Mouse (Mus musculus): ENCODE results near the gene Myh9. TPM values are rescaled to one million over a fixed set of nuclear protein-coding genes. Genes with fewer than 3 reads are reported as not detected.

Gene Myh9
- total and polyA plus RNA-seq, 2 experiments from 2014 or later: 17.5 to 63.6 TPM

DNA sequence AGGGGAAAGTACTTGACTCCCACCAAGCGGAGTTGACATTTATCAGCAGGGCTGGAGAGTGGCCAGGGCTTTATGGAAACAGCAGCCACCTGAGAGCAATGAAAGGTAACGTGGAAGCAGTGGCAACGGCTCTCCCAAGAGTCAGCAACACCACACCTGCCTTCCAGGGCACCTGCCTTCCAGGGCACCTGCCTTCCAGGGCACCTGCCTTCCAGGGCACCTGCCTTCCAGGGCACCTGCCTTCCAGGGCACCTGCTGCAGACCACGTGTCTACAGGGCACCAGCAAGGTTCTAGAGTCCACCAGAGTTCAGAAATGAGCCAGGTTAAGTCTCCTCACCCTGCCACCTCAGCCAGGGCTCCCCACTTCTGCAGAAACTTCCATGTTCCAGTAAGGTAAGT is 48.9 kb downstream of the Myh9 start:
- peaks cover 11% of the 10 kb centered on the region for H3K4me1 ChIP-seq (ENCODE audit: control insufficient read depth, insufficient read depth)
- H3K4me3 ChIP-seq (ENCODE audit: low read depth, low read length): no peak overlapping the region
- peaks cover 84% of the 10 kb centered on the region for H3K36me3 ChIP-seq (replicated peaks; ENCODE audit: control insufficient read depth, insufficient read depth, low read length)
- H3K4me2 ChIP-seq (ENCODE audit: low read depth, low read length): no peak overlapping the region
- H3K9ac ChIP-seq (replicated peaks; ENCODE audit: low read depth, low read length): no peak overlapping the region
- no peaks in the 10 kb centered on the region for H3K9me3 ChIP-seq (replicated peaks; ENCODE audit: control insufficient read depth, low read length)
- 53% methylated on average over 4 of the region's 4 CpGs for WGBS
- ATAC-seq (ENCODE audit: insufficient read depth, low read depth): no peak
- H3K27ac ChIP-seq (ENCODE audit: low read depth): no peak overlapping the region
- H3K27me3 ChIP-seq (ENCODE audit: control insufficient read depth, insufficient read depth, low read length): no peaks in the 10 kb centered on the region
- TF ChIP-seq CTCF (IDR thresholded peaks at IDR 0.05; ENCODE audit: low read depth) (no peak), EP300 (IDR thresholded peaks at IDR 0.05; ENCODE audit: low read depth) (no peak)
- no peak for DNase-seq (ENCODE audit: low spot score)

GRCm38 (mm10) chr15:77792056-77792455 is 49.9 kb downstream of the Myh9 start:
- DNase-seq (ENCODE audit: low spot score) (no peak), ATAC-seq (ENCODE audit: insufficient read depth, low read depth) (no peak)
- peaks cover 92% of the 10 kb centered on the region for H3K36me3 ChIP-seq (replicated peaks; ENCODE audit: control insufficient read depth, insufficient read depth, low read length)
- H3K4me3 ChIP-seq (ENCODE audit: low read depth, low read length): no peak overlapping the region
- H3K9ac ChIP-seq (replicated peaks; ENCODE audit: low read depth, low read length): no peak overlapping the region
- no peak for TF ChIP-seq EP300 (IDR thresholded peaks at IDR 0.05; ENCODE audit: low read depth)
- no peak for TF ChIP-seq CTCF (IDR thresholded peaks at IDR 0.05; ENCODE audit: low read depth)
- WGBS: 79% methylated on average over 9 of the region's 9 CpGs
- H3K4me1 ChIP-seq (ENCODE audit: control insufficient read depth, insufficient read depth): peaks cover under 1% of the 10 kb centered on the region; the same call in 1 of the 2 replicates
- no peaks in the 10 kb centered on the region for H3K9me3 ChIP-seq (replicated peaks; ENCODE audit: control insufficient read depth, low read length)
- no peak overlapping the region for H3K27ac ChIP-seq (ENCODE audit: low read depth)
- H3K4me2 ChIP-seq (ENCODE audit: low read depth, low read length): no peak overlapping the region
- H3K27me3 ChIP-seq (ENCODE audit: control insufficient read depth, insufficient read depth, low read length): no peaks in the 10 kb centered on the region

DNA sequence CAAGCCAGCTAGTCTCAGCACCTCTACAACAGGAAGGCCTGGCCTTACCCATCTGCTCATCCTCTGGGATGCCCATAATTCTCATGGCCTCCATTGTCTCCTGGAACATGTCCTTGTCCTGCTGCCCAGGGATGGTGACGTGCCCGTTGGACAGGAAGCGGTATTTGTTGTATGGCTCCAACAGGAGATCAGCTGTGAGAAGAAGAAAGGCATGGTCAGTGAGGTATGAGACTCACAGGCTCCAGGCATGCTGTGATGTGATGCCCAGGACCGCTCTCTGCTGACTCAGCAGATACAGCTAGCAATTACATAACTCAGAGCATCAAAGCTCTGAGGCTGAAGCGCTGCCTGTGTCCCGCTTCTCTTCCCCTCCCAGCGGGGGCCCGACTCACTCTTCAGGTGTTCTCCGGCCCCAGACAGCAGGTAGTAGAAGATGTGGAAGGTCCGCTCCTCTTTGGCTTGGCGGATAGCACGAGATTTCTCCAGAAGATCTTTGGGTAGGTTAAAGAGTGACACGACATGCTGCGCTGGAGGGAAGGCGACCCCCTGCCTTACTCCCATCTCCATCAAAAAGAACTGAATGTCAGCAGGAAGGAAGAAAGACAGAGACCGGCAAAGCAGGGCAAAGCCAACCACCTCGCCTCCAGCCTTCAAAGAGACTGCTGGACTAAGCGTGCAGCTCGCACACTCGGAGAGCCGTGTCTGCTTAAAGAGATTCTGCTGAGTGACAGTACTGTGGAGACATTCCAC is 51.1 kb downstream of the Myh9 start:
- WGBS: 83% methylated on average over 21 of the region's 21 CpGs
- H3K4me3 ChIP-seq (ENCODE audit: low read depth, low read length): no peak overlapping the region
- no peak for ATAC-seq (ENCODE audit: insufficient read depth, low read depth)
- H3K4me2 ChIP-seq (ENCODE audit: low read depth, low read length): no peak overlapping the region
- H3K36me3 ChIP-seq (replicated peaks; ENCODE audit: control insufficient read depth, insufficient read depth, low read length): peaks cover 96% of the 10 kb centered on the region
- H3K27ac ChIP-seq (ENCODE audit: low read depth): no peak overlapping the region
- no peaks in the 10 kb centered on the region for H3K27me3 ChIP-seq (ENCODE audit: control insufficient read depth, insufficient read depth, low read length)
- TF ChIP-seq CTCF (IDR thresholded peaks at IDR 0.05; ENCODE audit: low read depth) (no peak), EP300 (IDR thresholded peaks at IDR 0.05; ENCODE audit: low read depth) (no peak)
- no peak for DNase-seq (ENCODE audit: low spot score)
- H3K9ac ChIP-seq (replicated peaks; ENCODE audit: low read depth, low read length): no peak overlapping the region
- no peaks in the 10 kb centered on the region for H3K4me1 ChIP-seq (ENCODE audit: control insufficient read depth, insufficient read depth)
- H3K9me3 ChIP-seq (replicated peaks; ENCODE audit: control insufficient read depth, low read length): no peaks in the 10 kb centered on the region

GRCm38 (mm10) chr15:77789186-77789585 is 52.8 kb downstream of the Myh9 start:
- WGBS: 70% methylated on average over 3 of the region's 3 CpGs
- Histone ChIP-seq H3K27ac (ENCODE audit: low read depth) (no peak overlapping the region), H3K27me3 (ENCODE audit: control insufficient read depth, insufficient read depth, low read length) (no peaks in the 10 kb centered on the region), H3K36me3 (replicated peaks; ENCODE audit: control insufficient read depth, insufficient read depth, low read length) (peaks cover 98% of the 10 kb centered on the region), H3K4me1 (ENCODE audit: control insufficient read depth, insufficient read depth) (no peaks in the 10 kb centered on the region), H3K4me2 (ENCODE audit: low read depth, low read length) (no peak overlapping the region), H3K9me3 (replicated peaks; ENCODE audit: control insufficient read depth, low read length) (no peaks in the 10 kb centered on the region), H3K9ac (replicated peaks; ENCODE audit: low read depth, low read length) (no peak overlapping the region), H3K4me3 (ENCODE audit: low read depth, low read length) (no peak overlapping the region)
- TF ChIP-seq EP300 (IDR thresholded peaks at IDR 0.05; ENCODE audit: low read depth): no peak
- TF ChIP-seq CTCF (IDR thresholded peaks at IDR 0.05; ENCODE audit: low read depth): no peak
- DNase-seq (ENCODE audit: low spot score) (no peak), ATAC-seq (ENCODE audit: insufficient read depth, low read depth) (no peak)

GRCm38 (mm10) chr15:77788356-77788755 is 53.6 kb downstream of the Myh9 start:
- Histone ChIP-seq H3K9me3 (replicated peaks; ENCODE audit: control insufficient read depth, low read length) (no peaks in the 10 kb centered on the region), H3K27ac (ENCODE audit: low read depth) (no peak overlapping the region), H3K4me2 (ENCODE audit: low read depth, low read length) (no peak overlapping the region), H3K36me3 (replicated peaks; ENCODE audit: control insufficient read depth, insufficient read depth, low read length) (peaks cover 98% of the 10 kb centered on the region), H3K4me3 (ENCODE audit: low read depth, low read length) (no peak overlapping the region), H3K4me1 (ENCODE audit: control insufficient read depth, insufficient read depth) (no peaks in the 10 kb centered on the region), H3K27me3 (ENCODE audit: control insufficient read depth, insufficient read depth, low read length) (no peaks in the 10 kb centered on the region), H3K9ac (replicated peaks; ENCODE audit: low read depth, low read length) (no peak overlapping the region)
- WGBS: 71% methylated on average over 6 of the region's 6 CpGs
- TF ChIP-seq EP300 (IDR thresholded peaks at IDR 0.05; ENCODE audit: low read depth) (no peak), CTCF (IDR thresholded peaks at IDR 0.05; ENCODE audit: low read depth) (no peak)
- no peak for ATAC-seq (ENCODE audit: insufficient read depth, low read depth)
- no peak for DNase-seq (ENCODE audit: low spot score)

DNA sequence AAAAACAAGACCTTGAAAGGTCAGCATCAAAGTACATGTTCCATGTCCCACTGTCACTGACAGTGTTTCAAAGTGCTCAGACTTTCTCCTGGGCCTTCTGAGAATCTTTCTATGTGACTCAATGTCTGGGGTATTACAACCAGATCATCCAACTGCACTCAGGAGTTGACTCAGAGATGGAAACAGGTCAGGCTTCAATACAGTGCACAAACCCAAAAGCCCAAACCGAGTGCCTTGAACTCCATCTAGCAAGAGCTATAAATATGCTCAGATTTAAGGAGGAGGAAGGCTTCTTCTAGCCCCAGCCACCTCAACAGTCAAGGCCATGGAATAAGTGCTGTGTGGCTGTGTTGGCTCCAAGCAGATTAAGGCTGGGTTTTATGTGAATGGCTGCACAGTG is 56.2 kb downstream of the Myh9 start:
- H3K4me1 ChIP-seq (ENCODE audit: control insufficient read depth, insufficient read depth): no peaks in the 10 kb centered on the region
- no peaks in the 10 kb centered on the region for H3K27me3 ChIP-seq (ENCODE audit: control insufficient read depth, insufficient read depth, low read length)
- DNase-seq (ENCODE audit: low spot score) (no peak), ATAC-seq (ENCODE audit: insufficient read depth, low read depth) (no peak)
- no peak overlapping the region for H3K27ac ChIP-seq (ENCODE audit: low read depth)
- no peaks in the 10 kb centered on the region for H3K9me3 ChIP-seq (replicated peaks; ENCODE audit: control insufficient read depth, low read length)
- H3K36me3 ChIP-seq (replicated peaks; ENCODE audit: control insufficient read depth, insufficient read depth, low read length): peaks cover 100% of the 10 kb centered on the region
- 52% methylated on average over 1 of the region's 1 CpGs for WGBS
- TF ChIP-seq CTCF (IDR thresholded peaks at IDR 0.05; ENCODE audit: low read depth): no peak
- no peak for TF ChIP-seq EP300 (IDR thresholded peaks at IDR 0.05; ENCODE audit: low read depth)
- H3K9ac ChIP-seq (replicated peaks; ENCODE audit: low read depth, low read length): no peak overlapping the region
- no peak overlapping the region for H3K4me3 ChIP-seq (ENCODE audit: low read depth, low read length)
- H3K4me2 ChIP-seq (ENCODE audit: low read depth, low read length): no peak overlapping the region

Measured in heart, postnatal 0 days (tissue).